Mouse (Mus musculus): ENCODE measurements around the gene Sat2. TPM values are rescaled to one million over a fixed set of nuclear protein-coding genes. Genes with fewer than 3 reads are reported as not detected.
"Not testable (repeated sequence)": the region's sequence is repeated elsewhere in the genome, so short reads cannot be mapped to it uniquely, and the experiment has no call there.

Sat2 gene
- polyA plus RNA-seq, 2 experiments = 16.5 to 21.1 TPM

- Histone ChIP-seq H3K9me3 (ENCODE audit: control insufficient read depth, low read length) (no peaks in the 10 kb centered on the region), H3K4me1 (ENCODE audit: control insufficient read depth, insufficient read depth, low read length) (peaks cover 9% of the 10 kb centered on the region), H3K36me3 (ENCODE audit: control insufficient read depth, insufficient read depth, low read length) (no peaks in the 10 kb centered on the region), H3K27me3 (ENCODE audit: control insufficient read depth, insufficient read depth, low read length) (no peaks in the 10 kb centered on the region), H3K4me3 (replicated peaks; ENCODE audit: low read length) (no peak overlapping the region), H3K27ac (replicated peaks; ENCODE audit: low read depth, low read length) (no peak overlapping the region), H3K4me2 (replicated peaks; ENCODE audit: low read depth, low read length, severe bottlenecking) (no peak overlapping the region), H3K9ac (ENCODE audit: low read depth, low read length, severe bottlenecking) (no peak overlapping the region)
- DNase-seq (ENCODE audit: low spot score) = no peak
- no peak for ATAC-seq (ENCODE audit: low FRiP score, low read depth)
- no peak for TF ChIP-seq POLR2A (IDR thresholded peaks at IDR 0.05; ENCODE audit: borderline replicate concordance, extremely low read depth, insufficient read depth, insufficient read length)
- WGBS = 64% methylated on average over 4 of the region's 4 CpGs
Measured at GRCm38 (mm10) chr11:69610899-69611298, 10.9 kb upstream of the Sat2 start.

- Histone ChIP-seq H3K9ac (ENCODE audit: low read depth, low read length, severe bottlenecking) (no peak overlapping the region), H3K36me3 (ENCODE audit: control insufficient read depth, insufficient read depth, low read length) (no peaks in the 10 kb centered on the region), H3K27me3 (ENCODE audit: control insufficient read depth, insufficient read depth, low read length) (no peaks in the 10 kb centered on the region), H3K4me1 (ENCODE audit: control insufficient read depth, insufficient read depth, low read length) (peaks cover 4% of the 10 kb centered on the region; the same call in 1 of the 2 replicates), H3K4me2 (replicated peaks; ENCODE audit: low read depth, low read length, severe bottlenecking) (peak overlapping the region; percentile 30), H3K4me3 (replicated peaks; ENCODE audit: low read length) (no peak overlapping the region), H3K27ac (replicated peaks; ENCODE audit: low read depth, low read length) (no peak overlapping the region), H3K9me3 (ENCODE audit: control insufficient read depth, low read length) (no peaks in the 10 kb centered on the region)
- TF ChIP-seq POLR2A (IDR thresholded peaks at IDR 0.05; ENCODE audit: borderline replicate concordance, extremely low read depth, insufficient read depth, insufficient read length) = no peak
- peak; percentile 70 for ATAC-seq (ENCODE audit: low FRiP score, low read depth)
- peak; percentile 78 for DNase-seq (ENCODE audit: low spot score)
- 11% methylated on average over 19 of the region's 19 CpGs for WGBS
Measured at GRCm38 (mm10) chr11:69613553-69614256, 8.1 kb upstream of the Sat2 start.

GRCm38 (mm10) chr11:69614257-69614588, 7.6 kb upstream of the Sat2 start:
- H3K27me3 ChIP-seq (ENCODE audit: control insufficient read depth, insufficient read depth, low read length); H3K4me1 ChIP-seq (ENCODE audit: control insufficient read depth, insufficient read depth, low read length); H3K9me3 ChIP-seq (ENCODE audit: control insufficient read depth, low read length); H3K36me3 ChIP-seq (ENCODE audit: control insufficient read depth, insufficient read depth, low read length); H3K4me3 ChIP-seq (replicated peaks; ENCODE audit: low read length); DNase-seq (ENCODE audit: low spot score); H3K9ac ChIP-seq (ENCODE audit: low read depth, low read length, severe bottlenecking); H3K4me2 ChIP-seq (replicated peaks; ENCODE audit: low read depth, low read length, severe bottlenecking); ATAC-seq (ENCODE audit: low FRiP score, low read depth); H3K27ac ChIP-seq (replicated peaks; ENCODE audit: low read depth, low read length): not testable (repeated sequence)
- 54% methylated on average over 11 of the region's 11 CpGs for WGBS

GRCm38 (mm10) chr11:69616781-69617180, 5.0 kb upstream of the Sat2 start:
- no peak overlapping the region for H3K4me3 ChIP-seq (replicated peaks; ENCODE audit: low read length)
- no peaks in the 10 kb centered on the region for H3K36me3 ChIP-seq (ENCODE audit: control insufficient read depth, insufficient read depth, low read length)
- ATAC-seq (ENCODE audit: low FRiP score, low read depth) (no peak), DNase-seq (ENCODE audit: low spot score) (no peak)
- peaks cover 4% of the 10 kb centered on the region; the same call in 1 of the 2 replicates for H3K4me1 ChIP-seq (ENCODE audit: control insufficient read depth, insufficient read depth, low read length)
- 46% methylated on average over 10 of the region's 10 CpGs for WGBS
- no peak overlapping the region for H3K27ac ChIP-seq (replicated peaks; ENCODE audit: low read depth, low read length)
- H3K4me2 ChIP-seq (replicated peaks; ENCODE audit: low read depth, low read length, severe bottlenecking) = no peak overlapping the region
- no peaks in the 10 kb centered on the region for H3K9me3 ChIP-seq (ENCODE audit: control insufficient read depth, low read length)
- no peak for TF ChIP-seq POLR2A (IDR thresholded peaks at IDR 0.05; ENCODE audit: borderline replicate concordance, extremely low read depth, insufficient read depth, insufficient read length)
- H3K27me3 ChIP-seq (ENCODE audit: control insufficient read depth, insufficient read depth, low read length) = no peaks in the 10 kb centered on the region
- no peak overlapping the region for H3K9ac ChIP-seq (ENCODE audit: low read depth, low read length, severe bottlenecking)

GRCm38 (mm10) chr11:69617805-69618204, 4.0 kb upstream of the Sat2 start, which contains the start of gene Shbg:
Shbg (minus strand) TSS chr11:69617905.
- Histone ChIP-seq H3K36me3 (ENCODE audit: control insufficient read depth, insufficient read depth, low read length) (no peaks in the 10 kb centered on the region), H3K27me3 (ENCODE audit: control insufficient read depth, insufficient read depth, low read length) (no peaks in the 10 kb centered on the region), H3K27ac (replicated peaks; ENCODE audit: low read depth, low read length) (no peak within 1 kb of the TSS), H3K4me3 (replicated peaks; ENCODE audit: low read length) (no peak within 1 kb of the TSS), H3K9ac (ENCODE audit: low read depth, low read length, severe bottlenecking) (no peak within 1 kb of the TSS), H3K9me3 (ENCODE audit: control insufficient read depth, low read length) (no peaks in the 10 kb centered on the region), H3K4me2 (replicated peaks; ENCODE audit: low read depth, low read length, severe bottlenecking) (no peak within 1 kb of the TSS), H3K4me1 (ENCODE audit: control insufficient read depth, insufficient read depth, low read length) (peaks cover 8% of the 10 kb centered on the region; the same call in 1 of the 2 replicates)
- no peak for TF ChIP-seq POLR2A (IDR thresholded peaks at IDR 0.05; ENCODE audit: borderline replicate concordance, extremely low read depth, insufficient read depth, insufficient read length)
- no peak for DNase-seq (ENCODE audit: low spot score)
- WGBS = 63% methylated on average over 5 of the region's 5 CpGs
- no peak for ATAC-seq (ENCODE audit: low FRiP score, low read depth)
